Mouse (Mus musculus) midbrain, embryonic 10.5 days (tissue): ENCODE results near the gene Tas1r1. TPM values are rescaled to one million over a fixed set of nuclear protein-coding genes. Genes with fewer than 3 reads are reported as not detected.

ENCODE experiments used
- DNase-seq: peaks from one replicate; pipeline ENCODE4 v3.0.0-alpha.2; 2017; ENCODE audit warnings: low spot score
- H3K27ac ChIP-seq: fragments of 300-500 bp; sonication (generic); replicated peaks from 2 replicates; pipeline ENCODE4 v1.5.1; 2016; ENCODE audit warnings: mild to moderate bottlenecking
- H3K27me3 ChIP-seq: fragments of 300-500 bp; sonication (generic); 2 replicates; pipeline ENCODE4 v1.6.1; 2016; ENCODE audit warnings: low read depth, mild to moderate bottlenecking; ENCODE audit not compliant: poor library complexity, severe bottlenecking
- H3K36me3 ChIP-seq: fragments of 300-500 bp; sonication (generic); 2 replicates; pipeline ENCODE4 v1.6.1; 2016; ENCODE audit warnings: mild to moderate bottlenecking, moderate library complexity
- H3K4me1 ChIP-seq: fragments of 300-500 bp; sonication (generic); 2 replicates; pipeline ENCODE4 v1.6.1; 2016
- H3K4me3 ChIP-seq: fragments of 300-500 bp; sonication (generic); 2 replicates; pipeline ENCODE4 v1.5.1; 2016; ENCODE audit warnings: mild to moderate bottlenecking, moderate library complexity
- H3K9me3 ChIP-seq: fragments of 300-500 bp; sonication (generic); replicated peaks from 2 replicates; pipeline ENCODE4 v1.6.1; 2016; ENCODE audit warnings: mild to moderate bottlenecking
- WGBS: fragments of 180-500 bp; shearing (Covaris S2); methylation state at CpG from one replicate; pipeline ENCODE4 v1.1.7; 2016; 5-methylcytosine and 5-hydroxymethylcytosine counted together
- polyA plus RNA-seq: library from polyadenylated mRNA; unstranded; fragments of >200 nt; fragmentation: Nextera tagmentation; extraction: Ambion mirVana; gene quantifications from 2 replicates; pipeline ENCODE4 v1.2.1, GENCODE M21; 2016

The Tas1r1 gene
- polyA plus RNA-seq, 1 experiment from 2014 or later, result 0.75 TPM

DNA sequence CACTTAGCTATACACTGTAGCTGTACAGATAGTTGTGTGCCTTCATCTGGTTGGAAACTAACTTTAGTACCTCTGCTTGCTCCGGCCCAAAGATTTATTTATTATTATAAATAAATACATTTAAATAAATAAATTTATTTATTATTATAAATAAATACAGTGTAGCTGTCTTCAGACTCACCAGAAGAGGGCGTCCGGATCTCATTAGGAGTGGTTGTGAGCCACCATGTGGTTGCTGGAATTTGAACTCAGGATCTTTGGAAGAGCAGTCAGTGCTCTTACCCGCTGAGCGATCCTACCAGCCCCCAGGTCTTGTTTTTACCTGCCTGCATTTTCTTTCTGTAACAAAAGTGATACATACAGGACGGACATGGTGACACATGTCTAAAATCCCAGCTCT lies 32.2 kb downstream of the Tas1r1 start:
- Histone ChIP-seq H3K36me3 (no peaks in the 10 kb centered on the region), H3K27me3 (peaks cover 39% of the 10 kb centered on the region), H3K27ac (no peak overlapping the region), H3K4me1 (peaks cover 45% of the 10 kb centered on the region), H3K4me3 (no peak overlapping the region), H3K9me3 (no peaks in the 10 kb centered on the region)
- DNase-seq, result no peak
- 78% methylated on average over 6 of the region's 6 CpGs for WGBS

- H3K9me3 ChIP-seq, result no peaks in the 10 kb centered on the region
- no peak for DNase-seq
- WGBS, result 92% methylated on average over 3 of the region's 3 CpGs
Measured at GRCm38 (mm10) chr4:152002063-152002462, 36.3 kb downstream of the Tas1r1 start.

GRCm38 (mm10) chr4:152001335-152001734 lies 37.0 kb downstream of the Tas1r1 start:
- no peak overlapping the region for H3K4me3 ChIP-seq
- H3K9me3 ChIP-seq, result no peaks in the 10 kb centered on the region
- H3K4me1 ChIP-seq, result peaks cover 14% of the 10 kb centered on the region
- WGBS, result 75% methylated on average over 4 of the region's 4 CpGs
- no peak for DNase-seq
- no peak overlapping the region for H3K27ac ChIP-seq
- H3K36me3 ChIP-seq, result 0 out of 2 replicates have a peak, but pooled peaks cover 2% of the 10 kb centered on the region
- peaks cover 16% of the 10 kb centered on the region; the same call in 1 of the 2 replicates for H3K27me3 ChIP-seq

More at GRCm38 (mm10) chr4:152002063-152002462, 36.3 kb downstream of the Tas1r1 start:
- Histone ChIP-seq H3K27ac (no peak overlapping the region), H3K27me3 (peaks cover 23% of the 10 kb centered on the region), H3K4me3 (no peak overlapping the region), H3K4me1 (peaks cover 11% of the 10 kb centered on the region), H3K36me3 (0 out of 2 replicates have a peak, but pooled peaks cover 2% of the 10 kb centered on the region)

DNA sequence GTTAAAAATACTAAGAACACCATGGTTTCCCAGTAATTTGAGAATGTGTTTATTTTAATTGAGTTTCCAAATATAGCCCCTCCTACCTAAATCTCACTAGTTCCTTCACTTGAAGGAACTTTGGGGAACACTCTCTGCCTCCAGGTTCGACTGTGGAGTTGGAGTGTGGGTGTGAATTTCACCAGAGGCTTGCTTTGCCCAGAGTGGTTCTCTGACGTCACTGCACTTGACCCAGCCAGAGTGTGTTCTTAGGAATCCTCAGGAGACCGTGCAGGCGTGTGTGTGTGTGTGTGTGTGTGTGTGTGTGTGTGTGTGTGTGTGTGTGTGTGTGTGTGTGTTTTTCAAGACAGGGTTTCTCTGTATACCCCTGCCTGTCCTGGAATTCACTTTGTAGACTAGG lies 37.5 kb downstream of the Tas1r1 start:
- 0 out of 2 replicates have a peak, but pooled peaks cover 2% of the 10 kb centered on the region for H3K36me3 ChIP-seq
- H3K9me3 ChIP-seq, result no peaks in the 10 kb centered on the region
- no peak overlapping the region for H3K27ac ChIP-seq
- peaks cover 16% of the 10 kb centered on the region for H3K4me1 ChIP-seq
- DNase-seq, result no peak
- H3K4me3 ChIP-seq, result no peak overlapping the region
- 67% methylated on average over 4 of the region's 4 CpGs for WGBS
- peaks cover 16% of the 10 kb centered on the region; the same call in 1 of the 2 replicates for H3K27me3 ChIP-seq

DNA sequence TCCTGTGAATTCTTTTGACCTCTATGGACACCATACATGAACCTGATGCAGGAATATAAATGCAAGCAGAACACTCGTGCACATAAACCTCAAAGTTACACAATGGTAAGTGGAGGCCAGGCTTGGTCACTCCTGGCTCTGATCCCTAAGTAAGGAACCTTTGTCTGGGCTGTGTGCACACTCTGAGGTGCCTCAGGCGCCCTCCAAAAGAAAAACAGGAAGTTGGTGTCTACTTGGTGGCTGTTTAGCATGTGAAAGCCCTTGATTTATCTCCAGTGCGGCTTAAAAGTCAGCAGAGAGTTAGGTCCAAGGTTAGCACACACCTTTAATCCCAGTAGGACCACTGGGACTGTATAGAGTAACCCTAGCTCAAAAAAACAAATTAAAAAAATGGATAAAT lies 38.9 kb downstream of the Tas1r1 start:
- Histone ChIP-seq H3K27ac (no peak overlapping the region), H3K4me3 (no peak overlapping the region), H3K9me3 (no peaks in the 10 kb centered on the region), H3K36me3 (0 out of 2 replicates have a peak, but pooled peaks cover 2% of the 10 kb centered on the region), H3K4me1 (peaks cover 21% of the 10 kb centered on the region), H3K27me3 (peaks cover 16% of the 10 kb centered on the region; the same call in 1 of the 2 replicates)
- no peak for DNase-seq
- WGBS, result 61% methylated on average over 3 of the region's 3 CpGs

- peaks cover 20% of the 10 kb centered on the region; the same call in 1 of the 2 replicates for H3K27me3 ChIP-seq
- DNase-seq, result no peak
- H3K36me3 ChIP-seq, result peaks cover 9% of the 10 kb centered on the region
- H3K4me1 ChIP-seq, result peaks cover 35% of the 10 kb centered on the region
- H3K9me3 ChIP-seq, result no peaks in the 10 kb centered on the region
- 87% methylated on average over 3 of the region's 3 CpGs for WGBS
- peak overlapping the region; percentile 95 for H3K4me3 ChIP-seq
- H3K27ac ChIP-seq, result no peak overlapping the region
Measured at GRCm38 (mm10) chr4:151997701-151998100, 40.7 kb downstream of the Tas1r1 start.

- H3K4me1 ChIP-seq, result peaks cover 35% of the 10 kb centered on the region
- no peaks in the 10 kb centered on the region for H3K9me3 ChIP-seq
- peaks cover 17% of the 10 kb centered on the region for H3K36me3 ChIP-seq
- DNase-seq, result no peak
- peak overlapping the region; percentile 96 for H3K27ac ChIP-seq
- WGBS, result 6% methylated on average over 13 of the region's 13 CpGs
- H3K27me3 ChIP-seq, result peaks cover 20% of the 10 kb centered on the region; the same call in 1 of the 2 replicates
- H3K4me3 ChIP-seq, result peak overlapping the region; percentile 95
Measured at GRCm38 (mm10) chr4:151996951-151997222, 41.5 kb downstream of the Tas1r1 start.

GRCm38 (mm10) chr4:151996173-151996950 lies 42.0 kb downstream of the Tas1r1 start, which contains the start of gene Phf13:
Gene Phf13, minus strand, starts transcription at chr4:151996258.
- H3K4me1 ChIP-seq, result peaks cover 35% of the 10 kb centered on the region
- peaks cover 22% of the 10 kb centered on the region for H3K36me3 ChIP-seq
- H3K9me3 ChIP-seq, result no peaks in the 10 kb centered on the region
- H3K4me3 ChIP-seq, result peak within 1 kb of the TSS; percentile 95
- WGBS, result under 1% methylated on average over 94 of the region's 94 CpGs
- DNase-seq, result peak; percentile 100
- H3K27ac ChIP-seq, result peak within 1 kb of the TSS; percentile 96
- H3K27me3 ChIP-seq, result peaks cover 20% of the 10 kb centered on the region; the same call in 1 of the 2 replicates

GRCm38 (mm10) chr4:151995371-151996172 lies 42.8 kb downstream of the Tas1r1 start:
- Histone ChIP-seq H3K9me3 (no peaks in the 10 kb centered on the region), H3K36me3 (peaks cover 30% of the 10 kb centered on the region), H3K4me3 (peak overlapping the region; percentile 95), H3K27ac (peak overlapping the region; percentile 96), H3K27me3 (peaks cover 20% of the 10 kb centered on the region; the same call in 1 of the 2 replicates), H3K4me1 (peaks cover 35% of the 10 kb centered on the region)
- WGBS, result 1% methylated on average over 96 of the region's 111 CpGs
- DNase-seq, result no peak

DNA sequence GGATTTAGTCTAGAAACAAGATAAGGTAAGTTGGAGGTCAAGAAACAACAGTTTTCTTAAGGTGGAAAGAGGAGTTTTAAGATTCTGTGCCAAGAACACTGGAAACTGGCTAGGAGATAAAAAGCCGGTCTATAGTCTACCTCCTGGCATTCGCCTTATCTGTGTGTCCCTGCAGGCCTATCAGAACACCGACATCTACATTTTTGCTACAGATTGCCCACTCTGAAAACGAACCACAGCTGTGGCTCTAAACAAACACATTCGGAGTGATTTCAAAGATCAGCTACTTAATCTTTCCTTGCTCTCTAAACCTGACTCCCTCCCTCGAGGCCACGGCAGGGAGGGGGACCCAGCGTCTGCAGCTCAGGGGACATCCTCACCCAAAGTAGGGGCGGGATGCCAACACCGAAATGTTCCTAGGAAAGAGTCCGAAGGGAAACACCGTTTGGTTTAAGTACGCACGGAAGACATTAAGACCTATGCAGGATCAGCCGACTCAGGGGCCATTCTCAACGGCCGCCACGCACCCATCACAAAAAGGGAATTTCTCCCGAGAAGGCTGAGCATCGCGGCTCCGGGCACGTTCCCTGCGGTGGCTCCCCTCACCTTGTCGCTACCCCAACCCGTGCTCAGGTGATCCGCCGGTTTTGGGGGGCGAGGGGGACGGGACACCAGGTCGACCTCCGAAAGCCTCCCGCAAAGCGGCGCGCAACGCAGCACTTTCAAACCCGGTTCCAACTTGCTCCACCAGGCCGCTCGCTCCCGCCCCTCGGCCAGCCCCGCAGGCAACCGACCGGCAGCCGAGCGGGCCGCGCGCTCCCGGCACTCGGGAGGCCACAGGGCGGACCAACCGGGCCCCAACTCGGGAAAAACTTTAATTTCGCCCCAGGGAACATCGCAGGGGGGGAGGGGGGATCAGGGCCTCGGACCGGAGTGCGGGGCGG lies 43.9 kb downstream of the Tas1r1 start:
- Histone ChIP-seq H3K4me3 (peak overlapping the region; percentile 95), H3K27me3 (peaks cover 20% of the 10 kb centered on the region; the same call in 1 of the 2 replicates), H3K27ac (peak overlapping the region; percentile 96), H3K4me1 (peaks cover 38% of the 10 kb centered on the region), H3K36me3 (peaks cover 41% of the 10 kb centered on the region), H3K9me3 (no peaks in the 10 kb centered on the region)
- WGBS, result under 1% methylated on average over 61 of the region's 61 CpGs
- peak; percentile 60 for DNase-seq

DNA sequence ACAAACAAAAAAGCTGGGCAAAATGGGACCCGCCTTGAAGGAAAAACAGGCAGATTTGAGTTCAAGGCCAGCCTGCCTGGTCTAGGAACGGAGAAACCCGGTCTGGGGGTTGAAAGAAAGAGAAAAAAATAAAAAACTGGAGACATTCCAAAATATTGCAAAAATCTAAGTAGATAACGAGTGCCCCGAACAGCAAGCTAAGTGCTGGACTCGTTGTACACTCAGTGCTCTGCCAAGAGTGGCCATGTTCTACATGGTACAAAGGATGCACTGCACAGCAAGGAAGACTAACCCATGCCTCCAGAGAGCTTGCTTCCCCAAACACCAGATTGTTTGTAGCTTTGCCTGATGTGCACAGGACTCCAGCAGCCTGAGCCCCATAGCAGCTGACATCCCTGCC lies 45.3 kb downstream of the Tas1r1 start:
- Histone ChIP-seq H3K36me3 (peaks cover 39% of the 10 kb centered on the region), H3K27me3 (0 out of 2 replicates have a peak, but pooled peaks cover 14% of the 10 kb centered on the region), H3K4me1 (peaks cover 51% of the 10 kb centered on the region), H3K4me3 (peak overlapping the region; percentile 95; the same call in 1 of the 2 replicates), H3K9me3 (no peaks in the 10 kb centered on the region), H3K27ac (no peak overlapping the region)
- DNase-seq, result no peak
- WGBS, result 91% methylated on average over 6 of the region's 6 CpGs

DNA sequence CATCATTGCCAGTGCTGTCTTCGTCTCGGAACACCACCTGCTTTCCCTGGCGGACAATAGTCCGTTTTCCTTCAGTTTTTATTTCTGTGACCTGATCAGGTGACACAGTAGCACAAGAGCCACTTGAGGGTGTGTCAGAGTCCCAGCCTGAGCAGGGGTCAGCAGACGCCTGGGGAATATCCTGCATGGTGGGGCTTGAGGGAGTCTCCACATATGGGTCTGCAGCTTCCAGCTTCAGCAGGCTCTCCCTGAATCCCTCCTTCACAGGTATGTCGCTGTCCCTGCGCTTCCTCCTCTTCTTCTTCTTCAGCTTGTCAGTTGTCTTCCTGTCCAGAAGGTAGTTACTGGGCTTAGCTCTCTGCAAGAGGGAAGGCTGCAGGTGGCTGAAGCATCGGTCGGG lies 46.3 kb downstream of the Tas1r1 start:
- 93% methylated on average over 9 of the region's 9 CpGs for WGBS
- DNase-seq, result no peak
- H3K27ac ChIP-seq, result no peak overlapping the region
- 0 out of 2 replicates have a peak, but pooled peaks cover 5% of the 10 kb centered on the region for H3K27me3 ChIP-seq
- H3K4me3 ChIP-seq, result no peak overlapping the region
- H3K36me3 ChIP-seq, result peaks cover 39% of the 10 kb centered on the region
- H3K4me1 ChIP-seq, result peaks cover 53% of the 10 kb centered on the region
- H3K9me3 ChIP-seq, result no peaks in the 10 kb centered on the region
